8 mouse cellular contexts compared by ENCODE assay signal in genomic region chr12:87146966-87147365, GRCm38 (mm10). TPM values are rescaled to one million over a fixed set of nuclear protein-coding genes. Genes with fewer than 3 reads are reported as not detected.
DNase-seq lines count a peak whose midpoint lies in the region; ATAC-seq lines count a peak whose summit lies in the region.

TSS of gene Gstz1 (plus strand) at chr12:87147165.

- H3K4me2 ChIP-seq in hindbrain, embryonic 16.5 days (ENCODE audit: low read length) = peak within 1 kb of the TSS; percentile 74

- no peaks in the 10 kb centered on the region; the same call in 1 of the 2 replicates for H3K79me2 ChIP-seq in macrophage (ENCODE audit: inconsistent target)

- peak within 1 kb of the TSS; percentile 98 for H3K4me3 ChIP-seq in hindbrain, embryonic 16.5 days (ENCODE audit: low read length)
- peak within 1 kb of the TSS; percentile 72 for H3K4me3 ChIP-seq in macrophage (ENCODE audit: inconsistent target)

- WGBS in hindbrain, embryonic 16.5 days = 0% methylated on average over 27 of the region's 27 CpGs
- WGBS in macrophage (ENCODE audit: missing documents) = under 1% methylated on average over 27 of the region's 27 CpGs

- DNase-seq in WW6 (ENCODE audit: low read depth, low spot score) = peak; percentile 72
- DNase-seq in cerebellum, postnatal 4 days (ENCODE audit: low spot score in 2 of 2) = peak; percentile 78 to 86
- DNase-seq in gastrocnemius, adult 18-20 months (ENCODE audit: low spot score) = peak; percentile 88
- peak; percentile 83 to 88 for DNase-seq in left cerebral cortex, adult 18-20 months (ENCODE audit: low spot score in 2 of 2)
- peak; percentile 91 for DNase-seq in right cerebral cortex, adult 18-20 months
- peak; percentile 89 for DNase-seq in urinary bladder, postnatal 14 days (ENCODE audit: low spot score)

- no peaks in the 10 kb centered on the region; the same call in 1 of the 2 replicates for H3K9me3 ChIP-seq in hindbrain, embryonic 16.5 days (ENCODE audit: control insufficient read depth, low read length)

- peaks cover 13% of the 10 kb centered on the region for H3K4me1 ChIP-seq in hindbrain, embryonic 16.5 days (ENCODE audit: control insufficient read depth, insufficient read depth, low read depth, low read length)

- no peaks in the 10 kb centered on the region for H3K36me3 ChIP-seq in hindbrain, embryonic 16.5 days (ENCODE audit: control insufficient read depth, insufficient read depth, low read length)
- H3K36me3 ChIP-seq in macrophage (ENCODE audit: inconsistent target) = no peaks in the 10 kb centered on the region

- peak; percentile 88 for ATAC-seq in hindbrain, embryonic 16.5 days

- H3K27ac ChIP-seq in hindbrain, embryonic 16.5 days (ENCODE audit: low read depth, low read length) = peak within 1 kb of the TSS; percentile 97
- H3K27ac ChIP-seq in macrophage = peak within 1 kb of the TSS; percentile 75

- H3K9ac ChIP-seq in hindbrain, embryonic 16.5 days (ENCODE audit: low read depth, low read length) = peak within 1 kb of the TSS; percentile 85

- no peaks in the 10 kb centered on the region for H3K27me3 ChIP-seq in hindbrain, embryonic 16.5 days (replicated peaks; ENCODE audit: control insufficient read depth, insufficient read depth, low read length)

RNA-seq across cellular contexts. Expression of gene Gstz1, which starts in this region (rescaled TPM):
- 10 to 100 TPM; 35.6 to 42.6 TPM for total RNA-seq in gastrocnemius, adult 18-20 months (2021)
- 26.3 and 33.8 TPM in 2 replicates for polyA plus RNA-seq in hindbrain, embryonic 16.5 days (2015; fragmentation: Nextera tagmentation; extraction: Ambion mirVana)
- 10 to 100 TPM; 48.2 to 51.6 TPM for total RNA-seq in left cerebral cortex, adult 18-20 months (2021)
- total RNA-seq in macrophage (2018; cell fraction: chromatin; rRNA removed) = 10 to 100 TPM in 22 of 26 experiments, 1 to 10 TPM in 4; 5.4 to 33.0 (median 21.4) TPM
- total RNA-seq in macrophage (2018; cell fraction: cytosol; rRNA removed) = 10 to 100 TPM in 25 of 26 experiments, 1 to 10 TPM in 1; 9.2 to 17.6 (median 13.8) TPM
- total RNA-seq in macrophage (2018; cell fraction: nucleus; rRNA removed) = 10 to 100 TPM in 18 of 26 experiments, 1 to 10 TPM in 8; 4.3 to 37.5 (median 16.8) TPM
- 14.6 to 20.4 TPM (median 19.2 TPM) in 3 replicates for polyA plus RNA-seq in macrophage (2018)

Comparison
In these comparisons a context has a peak if more than half of its experiments do, and no peak if none do; other contexts are left out.
1. Peak in every context shown above with its lines: DNase-seq, ATAC-seq, H3K4me3 ChIP-seq and H3K27ac ChIP-seq.